Mouse (Mus musculus) midbrain, embryonic 13.5 days (tissue): ENCODE measurements at regions not wholly inside any gene's neighbourhood (a gene's known extent, or its start where the extent isn't known, plus 50 kb on each side); places are given as distances from the start of the nearest gene placed in this dataset.

Experiments used
- ATAC-seq: fragments of 200-750 bp; cut with Nextera tagmentation; 2 replicates; pipeline ENCODE4 v1.8.0; 2017; ENCODE audit warnings: mild to moderate bottlenecking, moderate TSS enrichment, moderate library complexity
- H3K27ac ChIP-seq: fragments of 300-500 bp; sonication (generic); 2 replicates; pipeline ENCODE4 v1.5.1; 2015; ENCODE audit warnings: inconsistent platforms, mild to moderate bottlenecking, moderate library complexity
- H3K27me3 ChIP-seq: fragments of 300-500 bp; sonication (generic); 2 replicates; pipeline ENCODE4 v1.6.1; 2015; ENCODE audit warnings: mild to moderate bottlenecking, inconsistent platforms
- H3K36me3 ChIP-seq: fragments of 300-500 bp; sonication (generic); 2 replicates; pipeline ENCODE4 v1.6.1; 2015; ENCODE audit warnings: mild to moderate bottlenecking, inconsistent platforms
- H3K4me1 ChIP-seq: fragments of 300-500 bp; sonication (generic); replicated peaks from 2 replicates; pipeline ENCODE4 v1.6.1; 2015; ENCODE audit warnings: inconsistent platforms
- H3K4me2 ChIP-seq: fragments of 300-500 bp; sonication (generic); replicated peaks from 2 replicates; pipeline ENCODE4 v1.6.1; 2015; ENCODE audit warnings: moderate library complexity, mild to moderate bottlenecking, inconsistent platforms
- H3K4me3 ChIP-seq: fragments of 300-500 bp; sonication (generic); replicated peaks from 2 replicates; pipeline ENCODE4 v1.5.1; 2015; ENCODE audit warnings: mild to moderate bottlenecking, inconsistent platforms
- H3K9ac ChIP-seq: fragments of 300-500 bp; sonication (generic); replicated peaks from 2 replicates; pipeline ENCODE4 v1.6.1; 2015; ENCODE audit warnings: mild to moderate bottlenecking, inconsistent platforms
- H3K9me3 ChIP-seq: fragments of 300-500 bp; sonication (generic); 2 replicates; pipeline ENCODE4 v1.6.1; 2016; ENCODE audit warnings: mild to moderate bottlenecking, inconsistent platforms
- WGBS: fragments of 180-500 bp; shearing (Covaris S2); methylation state at CpG from one replicate; pipeline ENCODE4 v1.1.7; 2015; 5-methylcytosine and 5-hydroxymethylcytosine counted together

DNA sequence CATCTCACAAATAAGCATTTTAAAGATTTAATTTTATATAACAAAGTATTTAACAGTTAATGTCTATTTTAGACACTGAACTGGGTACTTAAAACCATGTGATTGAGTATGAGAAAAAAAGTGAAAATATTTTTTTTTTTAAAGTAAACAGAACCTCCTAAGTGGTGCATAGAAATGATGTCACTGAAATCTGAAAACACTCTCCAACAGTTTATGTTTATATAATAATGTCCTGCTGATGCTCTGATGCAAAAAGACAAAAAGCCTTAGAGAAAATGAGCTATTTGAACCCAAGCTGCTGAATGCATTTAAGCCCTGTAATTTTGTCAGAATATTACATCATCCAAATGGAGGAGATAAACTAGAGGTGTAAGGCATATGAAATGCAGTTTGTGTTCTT is 3447.1 kb downstream of the 9330182O14Rik start:
- no peak for ATAC-seq
- no peaks in the 10 kb centered on the region for H3K4me1 ChIP-seq
- H3K27ac ChIP-seq = no peak overlapping the region
- H3K9ac ChIP-seq = no peak overlapping the region
- H3K36me3 ChIP-seq = no peaks in the 10 kb centered on the region
- no peak overlapping the region for H3K4me2 ChIP-seq
- no peak overlapping the region for H3K4me3 ChIP-seq
- no peaks in the 10 kb centered on the region for H3K27me3 ChIP-seq
- H3K9me3 ChIP-seq = no peaks in the 10 kb centered on the region

DNA sequence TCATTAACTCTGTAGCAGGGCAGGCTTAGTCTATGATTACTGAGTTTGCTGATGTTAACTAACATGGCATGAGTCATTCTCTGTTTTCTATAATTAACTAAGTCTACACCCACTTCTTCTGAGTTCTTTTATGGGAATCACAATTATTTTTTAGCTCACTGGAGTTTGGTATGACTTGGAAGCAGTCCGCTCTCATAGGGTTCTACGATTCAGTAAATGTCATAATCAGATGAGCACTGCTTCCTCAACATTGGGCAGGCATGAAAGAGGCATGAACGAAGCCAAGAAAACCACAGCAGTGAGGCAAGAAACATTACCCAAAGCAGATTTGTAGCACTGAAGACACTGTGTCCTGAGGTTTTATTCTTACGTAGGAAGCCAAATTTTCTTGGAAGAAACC is 3451.6 kb downstream of the 9330182O14Rik start:
- Histone ChIP-seq H3K4me3 (no peak overlapping the region), H3K4me1 (no peaks in the 10 kb centered on the region), H3K9me3 (no peaks in the 10 kb centered on the region), H3K27me3 (no peaks in the 10 kb centered on the region), H3K4me2 (no peak overlapping the region), H3K36me3 (no peaks in the 10 kb centered on the region), H3K27ac (no peak overlapping the region), H3K9ac (no peak overlapping the region)
- WGBS = 94% methylated on average over 4 of the region's 4 CpGs
- ATAC-seq = no peak

DNA sequence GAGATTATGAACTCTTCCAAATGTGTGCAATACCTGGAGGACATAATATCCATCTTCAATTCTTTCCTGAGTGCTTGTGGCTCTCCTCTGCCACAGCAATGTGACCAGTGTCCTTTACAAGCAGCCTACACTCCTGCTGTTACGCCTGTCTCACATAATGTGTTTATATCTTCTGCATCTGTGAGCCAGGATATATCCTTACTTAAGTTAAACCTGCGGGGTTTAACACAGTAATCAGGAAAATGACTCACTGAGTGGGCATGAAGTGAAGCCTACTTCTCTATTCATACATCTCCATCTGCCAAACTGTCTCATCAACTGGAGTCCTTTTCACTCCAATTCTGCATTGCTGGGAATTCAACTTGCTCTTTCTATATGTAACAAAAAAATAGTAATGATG is 3453.9 kb downstream of the 9330182O14Rik start:
- Histone ChIP-seq H3K27ac (no peak overlapping the region), H3K4me1 (no peaks in the 10 kb centered on the region), H3K27me3 (no peaks in the 10 kb centered on the region), H3K9me3 (no peaks in the 10 kb centered on the region), H3K4me3 (no peak overlapping the region), H3K36me3 (no peaks in the 10 kb centered on the region), H3K9ac (no peak overlapping the region), H3K4me2 (no peak overlapping the region)
- ATAC-seq = no peak
- 90% methylated on average over 2 of the region's 2 CpGs for WGBS

DNA sequence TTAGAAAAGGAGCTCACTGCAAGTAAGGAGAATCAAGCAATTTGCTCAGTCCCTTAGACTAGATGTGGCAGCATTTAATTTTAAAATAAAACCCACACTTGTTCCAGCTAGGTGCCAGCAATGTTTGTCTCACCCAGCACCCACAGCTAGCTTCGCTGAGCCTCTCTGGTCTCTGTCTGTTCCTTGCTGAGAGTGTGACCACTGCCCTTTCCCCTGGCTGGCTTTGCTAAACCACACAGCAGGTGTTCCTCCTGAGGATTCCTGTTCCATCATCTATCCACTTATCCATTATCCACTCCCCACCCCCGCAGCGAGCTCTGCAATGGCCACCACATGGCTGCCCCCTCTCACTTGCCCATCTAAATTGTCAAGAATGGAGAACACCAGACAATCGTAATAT is 3473.5 kb downstream of the 9330182O14Rik start:
- Histone ChIP-seq H3K4me2 (no peak overlapping the region), H3K27ac (no peak overlapping the region), H3K9ac (no peak overlapping the region), H3K4me3 (no peak overlapping the region), H3K9me3 (no peaks in the 10 kb centered on the region), H3K36me3 (no peaks in the 10 kb centered on the region), H3K4me1 (no peaks in the 10 kb centered on the region), H3K27me3 (no peaks in the 10 kb centered on the region)
- ATAC-seq = no peak
- WGBS = 82% methylated on average over 4 of the region's 4 CpGs

DNA sequence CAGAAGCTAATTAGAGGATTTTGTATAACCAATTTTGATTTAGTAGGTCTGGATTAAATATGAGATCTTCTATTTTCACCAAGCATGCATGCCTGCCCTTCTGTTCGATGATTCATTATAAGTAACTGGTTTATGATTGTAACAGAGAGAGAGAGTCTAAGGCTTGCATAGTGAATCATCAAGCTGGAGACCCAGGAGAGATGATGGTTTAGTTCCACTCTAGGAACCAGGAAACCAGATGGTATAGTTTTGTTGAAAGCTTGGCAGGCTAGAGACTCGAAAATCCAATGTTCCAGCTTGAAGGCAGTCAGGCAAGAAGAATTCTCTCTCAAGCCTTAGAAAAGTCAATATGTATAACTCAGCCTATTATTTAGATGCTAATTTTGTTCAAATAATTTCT is 3475.7 kb downstream of the 9330182O14Rik start:
- Histone ChIP-seq H3K36me3 (no peaks in the 10 kb centered on the region), H3K4me2 (no peak overlapping the region), H3K9me3 (no peaks in the 10 kb centered on the region), H3K9ac (no peak overlapping the region), H3K27ac (no peak overlapping the region), H3K4me3 (no peak overlapping the region), H3K4me1 (no peaks in the 10 kb centered on the region), H3K27me3 (no peaks in the 10 kb centered on the region)
- 68% methylated on average over 2 of the region's 2 CpGs for WGBS
- no peak for ATAC-seq

DNA sequence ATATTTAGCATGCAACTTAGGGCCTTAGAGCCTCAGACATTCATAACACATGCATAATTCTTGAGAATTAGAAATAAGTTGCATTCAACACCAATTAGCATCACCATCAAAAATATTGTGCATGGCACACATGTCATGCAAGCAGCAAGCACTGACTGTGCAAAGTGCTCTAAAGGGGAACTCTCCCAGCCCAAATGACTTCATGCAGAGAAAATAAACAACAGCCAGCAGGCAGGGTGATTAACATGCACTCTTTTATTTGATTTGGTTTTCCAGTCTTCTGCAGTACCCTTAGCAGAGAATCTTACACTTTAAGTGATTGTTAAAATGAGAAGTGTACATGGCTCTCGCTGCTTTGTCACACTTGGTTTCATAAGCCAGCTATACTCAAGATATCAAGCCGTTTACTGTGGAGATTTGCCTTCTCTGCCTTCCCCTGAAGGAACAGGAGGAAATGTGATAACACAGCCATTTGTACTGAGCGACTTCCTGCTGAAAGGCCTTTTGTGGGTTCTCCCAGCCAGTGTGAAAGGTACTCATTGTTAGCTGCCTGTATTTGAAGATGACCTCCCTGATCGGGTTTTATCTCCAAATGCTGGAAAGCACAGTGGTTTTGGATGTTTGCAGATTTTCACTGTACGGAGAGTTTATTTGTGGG is 3480.0 kb downstream of the 9330182O14Rik start:
- H3K36me3 ChIP-seq = no peaks in the 10 kb centered on the region
- H3K27ac ChIP-seq = no peak overlapping the region
- H3K9me3 ChIP-seq = no peaks in the 10 kb centered on the region
- H3K27me3 ChIP-seq = no peaks in the 10 kb centered on the region
- no peak overlapping the region for H3K9ac ChIP-seq
- H3K4me1 ChIP-seq = no peaks in the 10 kb centered on the region
- no peak for ATAC-seq
- H3K4me2 ChIP-seq = no peak overlapping the region
- H3K4me3 ChIP-seq = no peak overlapping the region
- WGBS = 37% methylated on average over 5 of the region's 5 CpGs

DNA sequence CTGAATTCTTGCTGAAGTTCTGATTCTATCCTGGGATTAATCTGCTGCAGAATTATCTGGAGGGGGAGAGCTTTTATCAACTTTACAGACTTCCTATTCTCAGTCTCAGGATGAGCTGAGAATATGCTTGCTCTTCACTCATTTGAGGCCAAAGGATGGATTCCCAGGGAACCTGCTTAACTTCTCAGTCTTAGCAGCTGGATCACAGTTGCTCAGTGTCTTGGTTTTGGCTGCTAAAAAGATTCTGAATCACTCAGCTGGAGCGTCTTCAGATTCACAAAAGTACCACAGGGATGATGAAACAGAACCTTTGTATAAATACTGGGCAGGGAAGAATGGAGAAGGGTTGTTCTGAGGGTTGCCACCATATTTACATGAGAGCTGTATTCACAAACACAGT is 3481.6 kb downstream of the 9330182O14Rik start:
- no peak for ATAC-seq
- H3K9ac ChIP-seq = no peak overlapping the region
- H3K27ac ChIP-seq = no peak overlapping the region
- H3K27me3 ChIP-seq = no peaks in the 10 kb centered on the region
- 76% methylated on average over 1 of the region's 1 CpGs for WGBS
- H3K4me2 ChIP-seq = no peak overlapping the region
- H3K4me3 ChIP-seq = no peak overlapping the region
- H3K4me1 ChIP-seq = no peaks in the 10 kb centered on the region
- no peaks in the 10 kb centered on the region for H3K9me3 ChIP-seq
- no peaks in the 10 kb centered on the region for H3K36me3 ChIP-seq

DNA sequence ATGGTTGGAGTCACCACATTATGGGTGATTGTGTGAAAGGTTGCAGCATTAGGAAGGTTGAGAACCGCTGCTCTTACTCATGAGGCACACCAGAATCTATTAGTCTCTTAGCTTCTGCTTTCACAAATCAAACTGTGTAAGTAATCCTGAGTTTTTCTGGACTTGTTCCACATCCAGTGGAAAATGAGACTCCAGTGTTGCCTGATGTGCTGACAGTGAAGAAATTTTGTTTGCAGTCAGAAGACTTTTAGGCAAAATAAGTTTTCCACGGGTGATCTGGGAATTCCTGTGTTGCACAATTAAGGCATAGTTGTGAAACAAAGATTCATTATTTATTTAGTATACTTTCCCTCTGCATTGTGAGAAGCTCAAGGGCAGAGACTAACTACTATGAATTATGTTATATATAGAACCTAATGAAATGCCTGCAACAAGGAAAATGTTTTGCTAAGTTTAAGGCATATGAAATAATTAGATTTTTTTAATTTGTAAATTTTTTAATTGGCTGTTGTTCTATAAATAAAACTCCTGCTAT is 3490.3 kb downstream of the 9330182O14Rik start:
- Histone ChIP-seq H3K27ac (no peak overlapping the region), H3K4me1 (no peaks in the 10 kb centered on the region), H3K27me3 (no peaks in the 10 kb centered on the region), H3K4me2 (no peak overlapping the region), H3K9ac (no peak overlapping the region), H3K9me3 (no peaks in the 10 kb centered on the region), H3K4me3 (no peak overlapping the region), H3K36me3 (no peaks in the 10 kb centered on the region)
- no peak for ATAC-seq
- 87% methylated on average over 2 of the region's 2 CpGs for WGBS

DNA sequence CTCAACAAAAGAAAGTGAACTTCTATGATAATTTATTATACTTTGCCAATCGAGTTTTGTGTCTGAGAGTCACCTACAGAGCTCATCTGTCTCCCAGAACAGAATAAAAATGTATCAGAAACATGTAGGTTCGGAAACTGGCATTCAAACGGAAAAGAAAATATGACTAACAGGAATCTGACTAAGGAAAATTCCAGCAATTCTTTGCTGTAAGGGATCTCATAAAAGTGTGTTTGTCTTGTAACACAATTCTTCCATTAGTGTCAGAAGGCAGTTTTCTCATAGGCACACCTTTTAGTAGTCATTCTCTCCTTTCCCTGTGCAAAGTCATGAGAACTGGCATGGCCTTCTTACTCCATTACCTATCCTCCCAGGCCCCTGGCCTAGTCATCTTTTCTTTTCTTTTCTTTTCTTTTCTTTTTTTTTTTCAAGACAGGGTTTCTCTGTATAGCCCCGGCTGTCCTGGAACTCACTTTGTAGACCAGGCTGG is 3490.9 kb downstream of the 9330182O14Rik start:
- ATAC-seq = no peak
- no peak overlapping the region for H3K4me3 ChIP-seq
- WGBS = 79% methylated on average over 4 of the region's 4 CpGs
- H3K4me2 ChIP-seq = no peak overlapping the region
- H3K27me3 ChIP-seq = no peaks in the 10 kb centered on the region
- H3K4me1 ChIP-seq = no peaks in the 10 kb centered on the region
- H3K9ac ChIP-seq = no peak overlapping the region
- H3K9me3 ChIP-seq = no peaks in the 10 kb centered on the region
- H3K27ac ChIP-seq = no peak overlapping the region
- H3K36me3 ChIP-seq = no peaks in the 10 kb centered on the region

DNA sequence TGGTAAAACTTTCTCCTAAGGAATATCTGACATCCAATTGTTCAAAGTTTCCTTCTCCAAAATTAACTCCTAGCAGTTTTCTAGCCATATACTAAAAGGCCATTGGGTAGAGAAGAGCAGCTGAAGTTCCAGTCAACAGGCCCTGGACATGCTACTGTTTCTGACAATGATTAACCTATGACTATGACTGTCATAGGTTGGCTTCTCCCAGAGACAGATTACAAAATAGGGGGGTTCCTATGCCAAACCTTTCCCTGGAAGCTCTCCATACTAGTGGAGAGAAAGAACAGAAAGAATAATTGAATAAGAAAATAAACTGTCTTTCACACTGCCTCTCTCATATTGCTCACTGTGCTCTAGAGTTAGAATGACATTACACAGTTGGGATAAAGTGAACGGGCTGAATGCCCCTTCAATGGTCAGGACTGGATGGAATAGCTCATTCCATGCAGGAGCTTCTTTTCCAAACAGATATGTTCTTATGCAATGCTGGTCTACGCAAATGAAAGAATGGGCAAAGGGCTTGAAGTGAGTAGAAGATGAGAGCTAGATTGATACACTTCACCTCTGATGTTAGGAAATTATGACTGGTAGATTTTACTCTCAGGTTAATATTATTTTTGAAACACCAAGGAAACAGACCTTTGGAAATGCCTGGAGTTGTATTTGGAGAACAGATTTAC is 3516.8 kb downstream of the 9330182O14Rik start:
- H3K36me3 ChIP-seq = no peaks in the 10 kb centered on the region
- H3K4me3 ChIP-seq = no peak overlapping the region
- WGBS = 94% methylated on average over 2 of the region's 2 CpGs
- no peak overlapping the region for H3K9ac ChIP-seq
- H3K27me3 ChIP-seq = no peaks in the 10 kb centered on the region
- no peak overlapping the region for H3K4me2 ChIP-seq
- no peak for ATAC-seq
- H3K4me1 ChIP-seq = no peaks in the 10 kb centered on the region
- no peak overlapping the region for H3K27ac ChIP-seq
- H3K9me3 ChIP-seq = no peaks in the 10 kb centered on the region

DNA sequence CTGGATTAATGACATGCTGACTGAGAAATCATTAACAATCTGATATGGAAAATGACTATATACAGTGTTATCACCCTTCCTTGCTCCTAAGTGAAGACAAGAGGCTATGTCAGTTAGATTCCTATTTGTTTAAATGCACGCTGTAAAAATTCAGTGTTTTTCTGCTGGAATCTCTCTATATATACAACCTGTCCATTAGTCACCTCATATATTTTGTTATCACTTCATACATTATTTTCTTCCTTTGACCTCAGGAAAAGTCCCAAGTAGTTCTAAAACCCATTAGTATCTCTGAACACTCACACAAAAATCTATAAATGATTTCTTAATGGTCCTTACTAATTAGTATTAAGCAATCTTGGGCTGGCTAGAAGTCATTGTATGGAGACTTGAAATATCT is 3529.5 kb downstream of the 9330182O14Rik start:
- H3K4me2 ChIP-seq = no peak overlapping the region
- 70% methylated on average over 1 of the region's 1 CpGs for WGBS
- no peaks in the 10 kb centered on the region for H3K4me1 ChIP-seq
- H3K4me3 ChIP-seq = no peak overlapping the region
- H3K9me3 ChIP-seq = no peaks in the 10 kb centered on the region
- H3K27ac ChIP-seq = no peak overlapping the region
- H3K9ac ChIP-seq = no peak overlapping the region
- ATAC-seq = no peak
- no peaks in the 10 kb centered on the region for H3K36me3 ChIP-seq
- H3K27me3 ChIP-seq = no peaks in the 10 kb centered on the region

DNA sequence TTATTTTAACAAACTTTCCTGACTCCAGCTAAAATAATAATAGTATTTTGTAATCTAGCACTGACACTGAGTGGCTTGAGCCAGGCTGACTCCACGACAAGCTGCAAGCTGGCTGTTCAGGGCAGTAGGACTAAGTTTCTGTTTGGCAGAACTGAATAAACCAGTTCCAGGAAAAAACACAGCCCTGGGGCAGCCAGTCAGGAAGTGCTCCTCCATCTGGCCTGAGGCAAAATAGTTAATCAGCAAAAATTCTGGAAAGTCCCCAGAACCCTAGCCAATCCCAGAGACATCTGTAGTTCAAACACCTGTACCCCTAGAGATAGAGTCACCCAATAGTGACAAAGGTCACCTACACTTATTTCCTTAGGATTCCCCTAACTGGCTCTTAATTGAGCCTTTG is 3544.7 kb downstream of the 9330182O14Rik start:
- ATAC-seq = no peak
- Histone ChIP-seq H3K4me1 (no peaks in the 10 kb centered on the region), H3K9ac (no peak overlapping the region), H3K4me3 (no peak overlapping the region), H3K36me3 (no peaks in the 10 kb centered on the region), H3K9me3 (no peaks in the 10 kb centered on the region), H3K27me3 (no peaks in the 10 kb centered on the region), H3K4me2 (no peak overlapping the region), H3K27ac (no peak overlapping the region)
- WGBS = 76% methylated on average over 1 of the region's 1 CpGs
